Mouse (Mus musculus) myocyte (in vitro differentiated cells): ENCODE measurements around the gene Cdc34.
A peak's percentile ranks its signal among the peaks of the same experiment; 100 is the strongest.

Source experiments
- CEBPB ChIP-seq: IDR thresholded peaks from 2 replicates; pipeline ENCODE4 v1.6.1; 2011; ENCODE audit warnings: mild to moderate bottlenecking, moderate library complexity; ENCODE audit not compliant: poor library complexity, insufficient read depth, severe bottlenecking
- E2F4 ChIP-seq: IDR thresholded peaks from one replicate; pipeline ENCODE4 v1.6.1; 2011; ENCODE audit warnings: mild to moderate bottlenecking, control low read depth, moderate library complexity; ENCODE audit not compliant: insufficient read depth
- MAX ChIP-seq: IDR thresholded peaks from one replicate; pipeline ENCODE4 v1.6.1; 2011; ENCODE audit warnings: low read depth, mild to moderate bottlenecking, control low read depth
- MYOD1 ChIP-seq, 3 experiments: IDR thresholded peaks; one replicate each; pipeline ENCODE4 v1.6.1; 2011; ENCODE audit warnings: control low read depth in 2 of 3, low read depth in 2 of 3, mild to moderate bottlenecking in 2 of 3, moderate library complexity in 1 of 3; ENCODE audit not compliant: insufficient read length in 2 of 3, control insufficient read depth in 1 of 3
- MYOG ChIP-seq, 3 experiments: IDR thresholded peaks; one replicate each; pipeline ENCODE4 v1.6.1; 2011; ENCODE audit warnings: control low read depth in 2 of 3, low read depth in 2 of 3, mild to moderate bottlenecking in 2 of 3; ENCODE audit not compliant: insufficient read length in 2 of 3, control insufficient read depth in 1 of 3, insufficient read depth in 1 of 3
- POLR2A ChIP-seq: IDR thresholded peaks from one replicate; pipeline ENCODE4 v1.6.1; 2011; ENCODE audit warnings: low read depth, mild to moderate bottlenecking, control low read depth, moderate library complexity; ENCODE audit not compliant: insufficient read length
- POLR2AphosphoS2 ChIP-seq: IDR thresholded peaks from one replicate; pipeline ENCODE4 v1.6.1; 2011; ENCODE audit warnings: low read depth, control low read depth; ENCODE audit not compliant: insufficient read length
- REST ChIP-seq: IDR thresholded peaks from one replicate; pipeline ENCODE4 v1.6.1; 2011; ENCODE audit warnings: mild to moderate bottlenecking, control low read depth, moderate library complexity; ENCODE audit not compliant: insufficient read depth, insufficient read length
- SRF ChIP-seq: IDR thresholded peaks from one replicate; pipeline ENCODE4 v1.6.1; 2011; ENCODE audit warnings: low read depth; ENCODE audit not compliant: control insufficient read depth, insufficient read length
- TCF12 ChIP-seq: IDR thresholded peaks from one replicate; pipeline ENCODE4 v1.6.1; 2011; ENCODE audit warnings: mild to moderate bottlenecking, control low read depth; ENCODE audit not compliant: poor library complexity, insufficient read depth, severe bottlenecking
- TCF3 ChIP-seq: IDR thresholded peaks from one replicate; pipeline ENCODE4 v1.6.1; 2011; ENCODE audit warnings: low read depth, control low read depth; ENCODE audit not compliant: insufficient read length
- USF1 ChIP-seq: IDR thresholded peaks from one replicate; pipeline ENCODE4 v1.6.1; 2011; ENCODE audit warnings: low read depth, mild to moderate bottlenecking, control low read depth, moderate library complexity

DNA sequence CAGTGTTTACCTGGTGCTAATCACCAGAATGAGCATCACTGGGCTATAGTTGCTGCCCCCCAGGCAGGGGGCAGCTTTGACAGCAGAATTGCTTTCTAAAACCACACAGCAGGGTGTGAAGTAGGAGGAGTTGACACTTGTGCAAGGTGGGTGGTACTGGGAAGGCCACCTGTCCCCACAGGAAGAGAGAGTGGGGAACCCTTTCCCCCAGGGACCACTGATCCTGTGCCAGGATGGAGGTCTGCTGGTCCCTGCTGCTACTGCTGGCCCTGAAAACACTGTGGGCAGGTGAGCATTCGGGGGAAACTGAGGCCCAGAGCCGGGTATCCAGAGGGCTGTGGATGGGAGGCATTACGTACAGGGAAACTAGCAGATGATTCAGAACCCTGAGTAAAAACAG lies 7.2 kb downstream of the Cdc34 start:
- TF ChIP-seq TCF12 (no peak), POLR2A (no peak), E2F4 (no peak), POLR2AphosphoS2 (peak; percentile 72), CEBPB (no peak), MYOG (IDR thresholded peaks at IDR 0.05; ENCODE audit: control insufficient read depth in 1 of 3, insufficient read depth in 1 of 3, insufficient read length in 2 of 3, low read depth in 2 of 3) (no peak), MYOD1 (IDR thresholded peaks at IDR 0.05; ENCODE audit: control insufficient read depth in 1 of 3, insufficient read length in 2 of 3, low read depth in 2 of 3) (no peak), TCF3 (no peak), MAX (no peak), REST (no peak), USF1 (no peak), SRF (no peak)
